Mouse (Mus musculus): ENCODE measurements around the gene Nck1.

DNA sequence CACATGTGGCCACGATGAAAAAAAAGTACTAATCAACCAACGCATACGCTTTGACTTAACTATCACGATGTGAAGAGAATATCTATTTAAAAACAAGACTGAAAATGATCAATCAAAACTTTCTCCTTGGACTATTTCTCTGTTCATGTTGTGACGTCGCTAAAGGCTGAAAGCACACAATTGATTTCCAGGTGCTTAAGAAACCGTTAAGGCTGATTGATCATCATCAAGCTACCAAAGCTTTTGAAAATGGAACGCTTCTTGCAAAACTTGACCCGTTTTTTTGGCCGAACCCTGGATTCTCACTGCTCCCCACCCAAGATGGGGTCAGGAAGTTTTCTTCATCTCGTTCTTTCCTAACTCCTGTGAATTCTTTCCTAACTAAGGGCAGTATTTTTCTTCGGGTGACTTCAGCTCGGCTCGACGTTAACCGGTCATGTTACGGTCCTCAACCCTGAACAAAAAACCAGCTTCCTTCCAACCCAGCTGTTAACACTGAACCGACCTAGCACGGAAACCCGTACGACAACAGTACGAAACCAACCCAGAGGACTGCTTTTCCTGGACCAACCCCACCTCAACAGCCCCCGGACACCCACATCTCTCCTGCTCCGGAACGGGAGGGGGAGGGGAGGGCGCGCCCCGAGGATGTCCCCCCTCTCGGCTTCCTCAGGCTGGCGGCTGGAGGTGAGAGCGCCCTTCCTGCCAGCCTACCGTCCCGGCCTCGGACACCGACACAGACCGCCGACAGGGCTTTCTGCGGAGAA is 803 bp downstream of the Nck1 start:
- TF ChIP-seq CTCF (conservative IDR thresholded peaks at IDR 0.05 in 1 of 2, IDR thresholded peaks at IDR 0.05 in 1 of 2; ENCODE audit: low read depth in 2 of 2, low read length in 2 of 2) = no peak
- TF ChIP-seq MAFK (IDR thresholded peaks at IDR 0.05; ENCODE audit: insufficient replicate concordance, low read length) = no peak
- no peak for TF ChIP-seq POLR2A (IDR thresholded peaks at IDR 0.05; ENCODE audit: low read depth, low read length)
- no peak for TF ChIP-seq EP300 (IDR thresholded peaks at IDR 0.05; ENCODE audit: low read length)
- TF ChIP-seq MAZ (IDR thresholded peaks at IDR 0.05; ENCODE audit: low read depth, low read length) = no peak
- TF ChIP-seq ZC3H11A (IDR thresholded peaks at IDR 0.05; ENCODE audit: low read depth, low read length) = no peak
- no peak for TF ChIP-seq ZNF384 (IDR thresholded peaks at IDR 0.05; ENCODE audit: low read depth, low read length)
- TF ChIP-seq USF2 (conservative IDR thresholded peaks at IDR 0.05; ENCODE audit: low read depth, low read length) = no peak
- TF ChIP-seq MXI1 (IDR thresholded peaks at IDR 0.05; ENCODE audit: low read depth, low read length) = no peak; the same call in 1 of the 2 replicates
- TF ChIP-seq NELFE (IDR thresholded peaks at IDR 0.05; ENCODE audit: low read depth, low read length) = no peak
- TF ChIP-seq PAX5 (IDR thresholded peaks at IDR 0.05; ENCODE audit: low read length) = no peak
